Mouse (Mus musculus) limb, embryonic 11.5 days (tissue): Measurements from ENCODE around the gene A530016L24Rik. TPM values are rescaled to one million over a fixed set of nuclear protein-coding genes. Genes with fewer than 3 reads are reported as not detected.

Experiments used
- ATAC-seq: fragments of 200-750 bp; cut with Nextera tagmentation; 2 replicates; pipeline ENCODE4 v1.8.0; 2017; ENCODE audit warnings: low read depth; ENCODE audit not compliant: insufficient number of reproducible peaks, low FRiP score, low TSS enrichment
- DNase-seq: peaks from one replicate; pipeline ENCODE4 v3.0.0-alpha.2; 2015; ENCODE audit warnings: low spot score
- H3K27ac ChIP-seq: fragments of 300-500 bp; sonication (generic); replicated peaks from 2 replicates; pipeline ENCODE4 v1.5.1; 2014; ENCODE audit warnings: low read depth, mild to moderate bottlenecking, low read length
- H3K27me3 ChIP-seq: fragments of 300-500 bp; sonication (generic); 2 replicates; pipeline ENCODE4 v1.6.1; 2014; ENCODE audit warnings: mild to moderate bottlenecking, low read length, mixed read lengths; ENCODE audit not compliant: control insufficient read depth, insufficient read depth
- H3K36me3 ChIP-seq: fragments of 300-500 bp; sonication (generic); 2 replicates; pipeline ENCODE4 v1.6.1; 2014; ENCODE audit warnings: mild to moderate bottlenecking, low read length, moderate library complexity, mixed read lengths; ENCODE audit not compliant: control insufficient read depth, insufficient read depth
- H3K4me1 ChIP-seq: fragments of 300-500 bp; sonication (generic); 2 replicates; pipeline ENCODE4 v1.6.1; 2014; ENCODE audit warnings: low read length, mixed read lengths; ENCODE audit not compliant: control insufficient read depth, insufficient read depth
- H3K4me2 ChIP-seq: fragments of 300-500 bp; sonication (generic); 2 replicates; pipeline ENCODE4 v1.6.1; 2014; ENCODE audit warnings: low read depth, mild to moderate bottlenecking, moderate library complexity; ENCODE audit not compliant: severe bottlenecking
- H3K4me3 ChIP-seq: fragments of 300-500 bp; sonication (generic); 2 replicates; pipeline ENCODE4 v1.5.1; 2014; ENCODE audit warnings: low read depth, low read length
- H3K9ac ChIP-seq: fragments of 300-500 bp; sonication (generic); 2 replicates; pipeline ENCODE4 v1.6.1; 2014; ENCODE audit warnings: mild to moderate bottlenecking, low read length
- H3K9me3 ChIP-seq: fragments of 300-500 bp; sonication (generic); 2 replicates; pipeline ENCODE4 v1.6.1; 2016; ENCODE audit warnings: low read length; ENCODE audit not compliant: control insufficient read depth
- WGBS: fragments of 180-500 bp; shearing (Covaris S2); extraction: QIAGEN DNeasy Blood & Tissue Kit; methylation state at CpG from one replicate; pipeline ENCODE4 v1.1.7; 2014; 5-methylcytosine and 5-hydroxymethylcytosine counted together
- polyA plus RNA-seq: library from polyadenylated mRNA; unstranded; fragments of >200 nt; fragmentation: Nextera tagmentation; extraction: Ambion mirVana; gene quantifications from 2 replicates; pipeline ENCODE4 v1.2.1, GENCODE M21; 2014

The A530016L24Rik gene
- polyA plus RNA-seq, 1 experiment from 2014 or later = not detected

GRCm38 (mm10) chr12:112470216-112470615 lies 19.0 kb upstream of the A530016L24Rik start:
- no peak overlapping the region for H3K4me2 ChIP-seq
- H3K9ac ChIP-seq = no peak overlapping the region
- no peak overlapping the region for H3K27ac ChIP-seq
- H3K36me3 ChIP-seq = no peaks in the 10 kb centered on the region
- 73% methylated on average over 5 of the region's 5 CpGs for WGBS
- H3K27me3 ChIP-seq = 0 out of 2 replicates have a peak, but pooled peaks cover 3% of the 10 kb centered on the region
- no peak overlapping the region for H3K4me3 ChIP-seq
- DNase-seq (no peak), ATAC-seq (no peak)
- H3K9me3 ChIP-seq = no peaks in the 10 kb centered on the region
- peaks cover under 1% of the 10 kb centered on the region; the same call in 1 of the 2 replicates for H3K4me1 ChIP-seq

DNA sequence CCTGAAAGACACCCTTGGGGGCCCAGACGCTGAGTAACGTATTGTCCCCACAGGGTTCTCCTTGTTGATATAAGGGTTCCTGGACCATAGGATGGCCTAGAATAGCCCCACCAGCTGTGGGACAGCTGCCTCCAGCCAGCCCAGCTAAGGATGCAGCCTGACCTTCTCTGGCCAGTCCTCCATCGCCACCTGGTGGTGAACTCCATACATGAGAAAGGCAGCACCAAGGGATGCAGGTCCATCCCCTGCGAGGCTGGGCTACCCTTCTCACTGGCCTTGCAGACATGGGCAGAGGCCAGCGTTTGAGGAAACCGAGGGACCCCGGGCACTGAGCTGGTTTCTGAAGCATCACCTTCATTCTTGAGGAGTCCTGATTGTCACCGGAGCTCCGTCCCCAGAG lies 15.5 kb upstream of the A530016L24Rik start:
- DNase-seq (peak; percentile 95), ATAC-seq (peak; percentile 36; the same call in 1 of the 2 replicates)
- 18% methylated on average over 9 of the region's 9 CpGs for WGBS
- no peak overlapping the region for H3K4me2 ChIP-seq
- H3K4me3 ChIP-seq = no peak overlapping the region
- H3K4me1 ChIP-seq = peaks cover 2% of the 10 kb centered on the region; the same call in 1 of the 2 replicates
- no peak overlapping the region for H3K9ac ChIP-seq
- no peak overlapping the region for H3K27ac ChIP-seq
- H3K27me3 ChIP-seq = 0 out of 2 replicates have a peak, but pooled peaks cover 3% of the 10 kb centered on the region
- no peaks in the 10 kb centered on the region for H3K36me3 ChIP-seq
- H3K9me3 ChIP-seq = no peaks in the 10 kb centered on the region

DNA sequence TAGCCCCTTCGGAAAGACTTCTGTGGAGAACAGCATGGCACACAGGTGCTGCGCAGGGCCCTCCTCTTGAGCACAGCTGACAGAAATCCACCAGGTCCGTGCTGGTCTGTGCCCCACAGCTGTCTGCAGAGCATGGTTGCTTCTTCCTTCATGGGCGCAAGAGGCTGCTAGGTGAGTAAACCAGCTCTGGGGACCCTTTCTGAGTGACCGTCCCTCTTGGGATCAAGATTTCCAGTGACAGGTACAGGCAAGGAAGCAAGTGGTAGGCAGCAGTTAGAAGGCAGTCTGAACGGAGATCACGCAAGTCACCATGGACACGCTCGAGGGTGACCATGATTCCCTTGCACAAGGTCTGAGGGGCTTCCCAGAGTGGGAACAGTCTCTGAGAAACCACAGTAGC lies 287 bp downstream of the A530016L24Rik start:
- Histone ChIP-seq H3K36me3 (no peaks in the 10 kb centered on the region), H3K4me1 (peaks cover 19% of the 10 kb centered on the region), H3K4me3 (no peak overlapping the region), H3K9ac (no peak overlapping the region), H3K4me2 (no peak overlapping the region), H3K9me3 (no peaks in the 10 kb centered on the region), H3K27ac (no peak overlapping the region), H3K27me3 (no peaks in the 10 kb centered on the region)
- ATAC-seq (no peak), DNase-seq (no peak)
- WGBS = 90% methylated on average over 9 of the region's 9 CpGs

DNA sequence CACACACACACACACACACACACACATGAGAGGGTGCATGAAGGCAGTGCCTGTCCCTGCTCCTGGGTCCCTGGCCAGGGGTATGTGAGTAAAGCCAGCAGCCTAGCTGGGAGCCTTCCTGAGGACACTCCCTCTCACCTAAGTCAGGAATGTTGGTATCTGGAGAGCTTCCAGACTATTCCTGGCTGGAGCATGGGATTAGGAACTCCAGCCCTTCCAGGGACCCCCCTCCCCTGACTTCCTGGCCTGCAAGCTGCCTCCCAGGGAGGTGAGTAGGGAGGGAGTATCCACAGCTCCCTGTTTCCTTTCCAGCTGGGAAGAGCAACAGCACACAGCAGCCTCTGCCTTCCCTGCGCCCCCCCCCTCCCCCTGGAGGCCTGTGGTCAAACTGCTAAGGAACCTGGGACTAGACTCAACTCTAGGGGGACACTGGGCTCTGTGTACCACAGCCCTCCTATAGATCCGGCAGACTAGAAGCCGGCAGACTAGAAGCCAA lies 1.2 kb downstream of the A530016L24Rik start:
- WGBS = 29% methylated on average over 3 of the region's 3 CpGs
- ATAC-seq (peak; percentile 15; the same call in 1 of the 2 replicates), DNase-seq (peak; percentile 38)
- Histone ChIP-seq H3K27me3 (0 out of 2 replicates have a peak, but pooled peaks cover 4% of the 10 kb centered on the region), H3K9me3 (no peaks in the 10 kb centered on the region), H3K27ac (0 out of 2 replicates have a peak overlapping the region, but pooled peaks have one; percentile 8), H3K36me3 (no peaks in the 10 kb centered on the region), H3K4me3 (no peak overlapping the region), H3K4me1 (peaks cover 19% of the 10 kb centered on the region), H3K4me2 (no peak overlapping the region), H3K9ac (no peak overlapping the region)

GRCm38 (mm10) chr12:112496136-112496535 lies 6.9 kb downstream of the A530016L24Rik start:
- WGBS = 86% methylated on average over 5 of the region's 5 CpGs
- H3K4me2 ChIP-seq = no peak overlapping the region
- no peaks in the 10 kb centered on the region for H3K36me3 ChIP-seq
- H3K4me3 ChIP-seq = no peak overlapping the region
- H3K9me3 ChIP-seq = no peaks in the 10 kb centered on the region
- no peak for ATAC-seq
- peaks cover 9% of the 10 kb centered on the region for H3K4me1 ChIP-seq
- no peak overlapping the region for H3K27ac ChIP-seq
- no peak overlapping the region for H3K9ac ChIP-seq
- H3K27me3 ChIP-seq = 0 out of 2 replicates have a peak, but pooled peaks cover 4% of the 10 kb centered on the region
- DNase-seq = no peak

GRCm38 (mm10) chr12:112497731-112498130 lies 8.5 kb downstream of the A530016L24Rik start:
- H3K9ac ChIP-seq = no peak overlapping the region
- ATAC-seq (no peak), DNase-seq (no peak)
- no peak overlapping the region for H3K4me2 ChIP-seq
- no peaks in the 10 kb centered on the region for H3K9me3 ChIP-seq
- H3K4me1 ChIP-seq = no peaks in the 10 kb centered on the region
- 0 out of 2 replicates have a peak, but pooled peaks cover 4% of the 10 kb centered on the region for H3K27me3 ChIP-seq
- no peaks in the 10 kb centered on the region for H3K36me3 ChIP-seq
- no peak overlapping the region for H3K27ac ChIP-seq
- WGBS = 84% methylated on average over 8 of the region's 8 CpGs
- H3K4me3 ChIP-seq = no peak overlapping the region

GRCm38 (mm10) chr12:112498683-112499082 lies 9.4 kb downstream of the A530016L24Rik start:
- no peaks in the 10 kb centered on the region for H3K9me3 ChIP-seq

DNA sequence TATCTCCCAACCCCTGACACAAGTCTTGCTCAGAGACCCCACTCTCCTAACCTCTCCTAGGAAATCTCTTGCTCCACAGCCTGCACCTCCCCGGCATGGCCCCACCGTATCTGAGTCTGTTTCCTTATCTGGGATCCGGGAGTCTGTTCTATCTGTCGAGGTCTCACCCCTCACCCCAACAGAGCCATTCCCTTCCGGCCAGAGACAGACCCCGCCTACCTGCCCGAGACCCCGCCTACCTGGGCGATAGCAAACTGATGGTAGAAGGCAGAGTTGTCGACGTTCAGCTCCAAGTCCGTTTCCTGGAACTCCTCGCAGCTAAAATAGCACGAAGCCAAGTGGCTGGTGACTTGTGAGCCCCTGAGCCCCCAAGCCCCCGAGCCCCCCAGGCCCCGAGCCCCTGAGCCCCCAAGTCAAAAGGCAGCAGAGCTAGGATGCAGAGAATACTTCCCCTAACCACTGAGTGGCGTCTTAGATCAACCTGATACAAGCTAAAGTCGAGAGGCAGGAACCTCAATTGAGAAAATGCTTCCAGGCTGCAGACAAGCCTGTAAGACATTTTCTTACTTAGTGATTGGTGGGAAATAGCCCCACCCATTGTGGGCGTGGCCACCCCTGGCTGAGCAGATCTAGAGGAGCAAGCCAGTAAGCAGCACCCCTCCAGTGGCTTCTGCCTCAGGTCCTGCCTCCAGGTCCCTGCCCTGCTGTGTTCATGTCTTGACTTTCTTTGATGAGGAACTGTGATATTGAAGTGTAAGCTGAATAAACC lies 13.9 kb downstream of the A530016L24Rik start:
- no peaks in the 10 kb centered on the region for H3K4me1 ChIP-seq
- H3K36me3 ChIP-seq = no peaks in the 10 kb centered on the region
- no peak for DNase-seq
- ATAC-seq = no peak
- no peak overlapping the region for H3K4me2 ChIP-seq
- H3K4me3 ChIP-seq = no peak overlapping the region
- no peak overlapping the region for H3K9ac ChIP-seq
- 29% methylated on average over 19 of the region's 19 CpGs for WGBS
- H3K27me3 ChIP-seq = no peaks in the 10 kb centered on the region
- no peaks in the 10 kb centered on the region for H3K9me3 ChIP-seq
- H3K27ac ChIP-seq = no peak overlapping the region

More at GRCm38 (mm10) chr12:112498683-112499082, 9.4 kb downstream of the A530016L24Rik start:
- Histone ChIP-seq H3K27me3 (0 out of 2 replicates have a peak, but pooled peaks cover 4% of the 10 kb centered on the region), H3K27ac (no peak overlapping the region), H3K4me2 (no peak overlapping the region), H3K36me3 (no peaks in the 10 kb centered on the region), H3K4me1 (no peaks in the 10 kb centered on the region), H3K9ac (no peak overlapping the region), H3K4me3 (no peak overlapping the region)
- WGBS = 43% methylated on average over 11 of the region's 11 CpGs
- no peak for DNase-seq
- no peak for ATAC-seq
